Mouse (Mus musculus) layer of hippocampus, adult 6 months (tissue): ENCODE measurements around the gene Pcyt2. TPM values are rescaled to one million over a fixed set of nuclear protein-coding genes. Genes with fewer than 3 reads are reported as not detected.

Source experiments
- long read RNA-seq, 2 experiments: library from polyadenylated mRNA; unstranded; transcript quantifications; one replicate each; pipeline ENCODE4 v2.0.0; 2019 to 2020
- microRNA-seq: library from miRNA; unstranded; fragments of <30 nt; microRNA quantifications from one replicate; pipeline ENCODE4 v1.2.0, GENCODE M21; 2020
- polyA plus RNA-seq: library from polyadenylated mRNA; unstranded; fragments of <200 nt; fragmentation: Nextera tagmentation; gene quantifications from 2 replicates; pipeline ENCODE4 v1.2.3, GENCODE M21; 2021

Gene Pcyt2
- 107 and 110 TPM in 2 replicates for polyA plus RNA-seq
- long read RNA-seq, experiment 1, transcript Pcyt2-203 (13 exons, 1,486 nt) = minor isoform, 56 of 228 reads
- long read RNA-seq, experiment 1, transcript Pcyt2-201 (14 exons, 1,881 nt) = major isoform, 119 of 228 reads
- long read RNA-seq, experiment 1, partial matches to known transcripts = 11 of 228 reads
- long read RNA-seq, experiment 1, other reads (novel, unspliced or antisense) = 39 of 228 reads
- long read RNA-seq, experiment 2, transcript Pcyt2-203 (13 exons, 1,486 nt) = minor isoform, 182 of 911 reads
- long read RNA-seq, experiment 2, transcript Pcyt2-201 (14 exons, 1,881 nt) = major isoform, 441 of 911 reads
- long read RNA-seq, experiment 2, partial matches to known transcripts = 13 of 911 reads
- long read RNA-seq, experiment 2, other reads (novel, unspliced or antisense) = 270 of 911 reads

GRCm38 (mm10) chr11:120617519-120618112 lies at the start of gene Pcyt2:
Gene Pcyt2 (minus strand): TSS chr11:120617936.

GRCm38 (mm10) chr11:120661076-120661460 lies 43.3 kb upstream of the Pcyt2 start, which contains the start of gene Notum:
Gene Notum (minus strand): TSS chr11:120661175.

GRCm38 (mm10) chr11:120648001-120648476 lies 30.3 kb upstream of the Pcyt2 start, which contains the start of gene Myadml2:
Gene Myadml2 (minus strand): TSS chr11:120648158.

GRCm38 (mm10) chr11:120643601-120643987 lies 25.9 kb upstream of the Pcyt2 start, which contains the start of gene Pycr1:
Gene Pycr1 (minus strand): TSS chr11:120643769.

GRCm38 (mm10) chr11:120633520-120634343 lies 16.0 kb upstream of the Pcyt2 start, which contains the start of gene Mafg:
Gene Mafg (minus strand): TSS chr11:120633600.

GRCm38 (mm10) chr11:120625152-120625775 lies 7.5 kb upstream of the Pcyt2 start, which contains the start of gene Sirt7:
Gene Sirt7 (minus strand): TSS chr11:120625240.

GRCm38 (mm10) chr11:120608241-120609034 lies 9.3 kb downstream of the Pcyt2 start, which contains the start of gene Npb:
Gene Npb (plus strand): TSS chr11:120608477.

GRCm38 (mm10) chr11:120598283-120598989 lies 19.3 kb downstream of the Pcyt2 start, which contains the start of the genes Alyref and Anapc11:
Gene Alyref (minus strand): TSS chr11:120598365.
Gene Anapc11 (plus strand): TSS chr11:120598421.

GRCm38 (mm10) chr11:120581490-120582267 lies 36.1 kb downstream of the Pcyt2 start, which contains the start of gene Arhgdia:
Gene Arhgdia (minus strand): TSS chr11:120581624.

GRCm38 (mm10) chr11:120572752-120573584 lies 44.8 kb downstream of the Pcyt2 start, which contains the start of gene P4hb:
Gene P4hb (minus strand): TSS chr11:120573253.

Small RNAs within 50 kb of the gene (microRNA-seq; reads per million reads assigned to microRNA genes)
- gene Mir6936 = 7.5 reads per million, percentile 26 among the genes with 10 or more reads in this experiment

Other genes with a start within 250 kb of the Pcyt2 start
- gene Faap100, start 239.2 kb downstream of the Pcyt2 start, polyA plus RNA-seq = 8.4 and 9.4 TPM in 2 replicates
- gene Nploc4, start 180.2 kb downstream of the Pcyt2 start, polyA plus RNA-seq = 5.8 and 6.1 TPM in 2 replicates
- gene Tspan10, start 175.3 kb downstream of the Pcyt2 start, polyA plus RNA-seq = 0.21 TPM in 1 of 2 replicates, not detected in the other
- gene Pde6g, start 164.4 kb downstream of the Pcyt2 start, polyA plus RNA-seq = 0.58 and 1.0 TPM in 2 replicates
- gene Oxld1, start 159.9 kb downstream of the Pcyt2 start, polyA plus RNA-seq = 31.7 and 34.6 TPM in 2 replicates
- 29.5 and 39.5 TPM in 2 replicates for gene Ccdc137, start 159.8 kb downstream of the Pcyt2 start, polyA plus RNA-seq
- gene Arl16, start 150.3 kb downstream of the Pcyt2 start, polyA plus RNA-seq = 87.8 and 95.3 TPM in 2 replicates
- 104 and 110 TPM in 2 replicates for gene Mrpl12, start 133.3 kb downstream of the Pcyt2 start, polyA plus RNA-seq
- gene Slc25a10, start 126.1 kb downstream of the Pcyt2 start, polyA plus RNA-seq = 13.3 and 13.5 TPM in 2 replicates
- 0.06 TPM in 1 of 2 replicates, not detected in the other for gene Gcgr, start 87.2 kb downstream of the Pcyt2 start, polyA plus RNA-seq
- 224 and 238 TPM in 2 replicates for gene Mcrip1, start 68.2 kb downstream of the Pcyt2 start, polyA plus RNA-seq
- not detected in 2 replicates for gene Ppp1r27, start 66.8 kb downstream of the Pcyt2 start, polyA plus RNA-seq
- 126 and 135 TPM in 2 replicates for gene P4hb, start 44.7 kb downstream of the Pcyt2 start, polyA plus RNA-seq
- 199 and 207 TPM in 2 replicates for gene Arhgdia, start 36.3 kb downstream of the Pcyt2 start, polyA plus RNA-seq
- 8.1 and 9.0 TPM in 2 replicates for gene Alyref, start 19.6 kb downstream of the Pcyt2 start, polyA plus RNA-seq
- gene Anapc11, start 19.5 kb downstream of the Pcyt2 start, polyA plus RNA-seq = 89.9 and 107 TPM in 2 replicates
- 2.9 and 3.2 TPM in 2 replicates for gene Npb, start 9.5 kb downstream of the Pcyt2 start, polyA plus RNA-seq
- gene Sirt7, start 7.3 kb upstream of the Pcyt2 start, polyA plus RNA-seq = 18.0 and 18.2 TPM in 2 replicates
- gene Mafg, start 15.7 kb upstream of the Pcyt2 start, polyA plus RNA-seq = 12.7 and 13.4 TPM in 2 replicates
- 3.6 and 4.8 TPM in 2 replicates for gene Pycr1, start 25.8 kb upstream of the Pcyt2 start, polyA plus RNA-seq
- 3.6 and 4.0 TPM in 2 replicates for gene Myadml2, start 30.2 kb upstream of the Pcyt2 start, polyA plus RNA-seq
- gene Notum, start 43.2 kb upstream of the Pcyt2 start, polyA plus RNA-seq = 0.49 and 1.1 TPM in 2 replicates
- gene Aspscr1, start 55.0 kb upstream of the Pcyt2 start, polyA plus RNA-seq = 44.3 and 52.2 TPM in 2 replicates
- gene Cenpx, start 95.8 kb upstream of the Pcyt2 start, polyA plus RNA-seq = 64.8 and 72.5 TPM in 2 replicates
- 5.4 and 6.0 TPM in 2 replicates for gene Lrrc45, start 96.0 kb upstream of the Pcyt2 start, polyA plus RNA-seq
- gene Rac3, start 103.5 kb upstream of the Pcyt2 start, polyA plus RNA-seq = 40.8 and 52.4 TPM in 2 replicates
- 31.5 TPM in 2 replicates for gene Dcxr, start 109.3 kb upstream of the Pcyt2 start, polyA plus RNA-seq
- 0.85 and 1.5 TPM in 2 replicates for gene Cbr2, start 114.2 kb upstream of the Pcyt2 start, polyA plus RNA-seq
- gene Hmga1b, start 144.9 kb upstream of the Pcyt2 start, polyA plus RNA-seq = 0.48 and 1.6 TPM in 2 replicates
- 47.1 and 63.6 TPM in 2 replicates for gene Rfng, start 166.3 kb upstream of the Pcyt2 start, polyA plus RNA-seq
- 257 and 261 TPM in 2 replicates for gene Gps1, start 166.3 kb upstream of the Pcyt2 start, polyA plus RNA-seq
- gene Dus1l, start 178.5 kb upstream of the Pcyt2 start, polyA plus RNA-seq = 35.9 and 39.6 TPM in 2 replicates
- gene Fasn, start 206.6 kb upstream of the Pcyt2 start, polyA plus RNA-seq = 45.4 and 45.9 TPM in 2 replicates